Mouse (Mus musculus) frontal cortex, postnatal 36 days (tissue): ENCODE measurements around the gene Tgfbr2.

ENCODE experiments used
- DNase-seq, 2 experiments: peaks; one replicate each; pipeline ENCODE4 v3.0.0; 2022; ENCODE audit warnings: low spot score in 2 of 2

Gene Tgfbr2

GRCm38 (mm10) chr9:116193889-116194450 is 18.8 kb upstream of the Tgfbr2 start:
- DNase-seq, result no peak

GRCm38 (mm10) chr9:116193535-116193881 is 18.3 kb upstream of the Tgfbr2 start:
- DNase-seq, result no peak

- DNase-seq, result no peak
These were observed 17.8 kb upstream of the Tgfbr2 start for GRCm38 (mm10) chr9:116192826-116193534.

- no peak for DNase-seq
These were observed 17.1 kb upstream of the Tgfbr2 start for GRCm38 (mm10) chr9:116192253-116192652.

- no peak for DNase-seq
These were observed 14.7 kb upstream of the Tgfbr2 start for GRCm38 (mm10) chr9:116189831-116190230.

GRCm38 (mm10) chr9:116188952-116189666 is 13.9 kb upstream of the Tgfbr2 start:
- DNase-seq, result no peak

GRCm38 (mm10) chr9:116187181-116187731 is 12.1 kb upstream of the Tgfbr2 start:
- no peak for DNase-seq

GRCm38 (mm10) chr9:116184903-116185302 is 9.7 kb upstream of the Tgfbr2 start:
- no peak for DNase-seq

GRCm38 (mm10) chr9:116183035-116183434 is 7.9 kb upstream of the Tgfbr2 start:
- DNase-seq, result no peak

GRCm38 (mm10) chr9:116181608-116182007 is 6.4 kb upstream of the Tgfbr2 start:
- DNase-seq, result no peak

GRCm38 (mm10) chr9:116178151-116178550 is 3.0 kb upstream of the Tgfbr2 start:
- no peak for DNase-seq

- no peak for DNase-seq
These were observed 1.9 kb upstream of the Tgfbr2 start for GRCm38 (mm10) chr9:116177108-116177507.

- DNase-seq, result no peak
These were observed 442 bp upstream of the Tgfbr2 start for GRCm38 (mm10) chr9:116175488-116176115.

GRCm38 (mm10) chr9:116173473-116174170 is 1.5 kb downstream of the Tgfbr2 start:
- DNase-seq, result no peak

- DNase-seq, result no peak
These were observed 2.1 kb downstream of the Tgfbr2 start for GRCm38 (mm10) chr9:116173059-116173458.

GRCm38 (mm10) chr9:116169067-116169466 is 6.1 kb downstream of the Tgfbr2 start:
- DNase-seq, result no peak

GRCm38 (mm10) chr9:116167304-116167880 is 7.8 kb downstream of the Tgfbr2 start:
- DNase-seq, result no peak

- no peak for DNase-seq
These were observed 8.8 kb downstream of the Tgfbr2 start for GRCm38 (mm10) chr9:116166363-116166762.

GRCm38 (mm10) chr9:116163883-116164282 is 11.3 kb downstream of the Tgfbr2 start:
- no peak for DNase-seq

GRCm38 (mm10) chr9:116162866-116163374 is 12.2 kb downstream of the Tgfbr2 start:
- DNase-seq, result no peak

GRCm38 (mm10) chr9:116160860-116161259 is 14.3 kb downstream of the Tgfbr2 start:
- DNase-seq, result no peak
